Mouse (Mus musculus): ENCODE results near the gene Map1s. TPM values are rescaled to one million over a fixed set of nuclear protein-coding genes. Genes with fewer than 3 reads are reported as not detected.

The Map1s gene
- polyA plus RNA-seq (2017; shearing (Covaris generic)), result 10 to 100 TPM; 59.8 to 80.4 TPM

DNA sequence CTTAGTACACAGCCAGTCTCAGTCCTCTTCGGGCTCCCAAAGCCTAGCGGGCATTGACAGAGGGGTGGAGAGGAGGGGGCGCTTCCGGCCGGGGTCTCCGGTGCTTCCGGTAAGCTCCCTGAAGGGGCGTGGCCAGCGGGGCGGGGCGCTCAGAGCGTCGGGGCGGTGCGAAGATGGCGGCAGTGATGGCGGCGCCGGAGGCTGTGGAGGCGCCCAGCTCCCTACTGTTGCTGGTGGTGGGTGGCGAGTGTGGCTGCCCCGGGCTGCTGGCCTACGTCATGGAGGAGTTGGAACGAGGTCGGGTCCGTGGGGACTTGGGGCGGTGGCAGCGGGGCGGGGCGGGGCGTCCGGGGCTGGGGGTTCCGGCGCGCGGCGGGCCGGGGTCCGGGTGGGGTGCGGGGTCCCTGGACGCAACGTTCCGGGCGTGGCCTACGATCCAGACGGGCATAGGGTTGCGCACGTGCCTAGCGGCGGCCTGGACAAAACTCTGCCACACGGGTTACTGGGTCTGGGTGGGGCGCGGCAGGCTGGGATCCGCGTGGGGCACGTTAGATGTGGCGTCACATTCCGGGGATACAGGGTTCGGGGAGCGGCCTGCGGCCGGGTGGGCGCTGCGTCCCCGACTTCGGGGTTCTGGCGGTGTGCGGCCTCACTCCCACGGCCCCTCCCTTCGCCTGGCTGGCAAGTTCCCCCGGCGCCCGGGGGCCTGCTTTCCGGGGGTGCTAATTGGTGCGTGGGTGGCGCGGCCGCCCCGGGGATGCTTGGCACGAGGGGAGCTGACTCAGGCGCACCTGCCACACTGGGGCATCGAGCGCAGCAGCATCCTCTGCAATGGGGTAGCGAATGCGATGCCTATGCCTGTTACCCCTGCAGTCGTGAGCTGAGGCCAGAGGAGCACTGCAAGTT, at the start of gene Map1s:
TSS of gene Map1s (plus strand) at position 102 of the 906 bp plus-strand sequence.

GRCm38 (mm10) chr8:70862824-70863641, 42.7 kb upstream of the Map1s start, which contains the start of gene Kcnn1:
TSS of gene Kcnn1 (minus strand) at chr8:70863258.

DNA sequence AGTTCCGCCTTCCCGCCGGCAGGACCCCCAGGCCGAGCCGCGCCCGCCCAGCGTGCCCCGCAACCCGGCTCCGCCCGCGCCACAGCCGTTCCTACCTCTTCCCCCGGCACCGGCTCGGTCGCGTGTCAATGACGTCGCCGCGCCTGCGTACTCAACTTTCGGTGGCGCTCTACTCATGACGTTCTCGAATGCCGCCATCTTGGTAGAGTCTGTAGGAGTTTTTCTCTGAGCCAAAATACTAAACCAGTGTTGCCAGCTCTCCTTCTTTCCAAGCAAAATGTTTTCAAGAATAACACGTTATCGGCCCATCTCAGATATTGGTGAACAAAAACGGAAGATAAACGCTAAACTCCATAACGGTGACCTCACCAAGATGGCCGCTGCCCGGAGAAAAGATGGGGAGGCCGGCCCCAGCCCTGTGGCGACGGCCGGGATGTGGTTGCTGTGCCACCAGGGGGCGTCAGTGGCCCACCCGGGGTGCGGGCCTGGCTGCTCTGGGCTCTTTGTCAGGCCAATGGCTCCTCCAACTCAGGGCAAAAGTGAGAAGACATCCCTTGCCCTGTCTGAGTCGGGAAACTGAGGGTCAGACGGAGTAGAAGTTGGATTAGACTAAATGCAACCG, 32.3 kb upstream of the Map1s start, which contains the start of gene Ccdc124:
TSS of gene Ccdc124 (minus strand) at position 572 of the 622 bp plus-strand sequence.

DNA sequence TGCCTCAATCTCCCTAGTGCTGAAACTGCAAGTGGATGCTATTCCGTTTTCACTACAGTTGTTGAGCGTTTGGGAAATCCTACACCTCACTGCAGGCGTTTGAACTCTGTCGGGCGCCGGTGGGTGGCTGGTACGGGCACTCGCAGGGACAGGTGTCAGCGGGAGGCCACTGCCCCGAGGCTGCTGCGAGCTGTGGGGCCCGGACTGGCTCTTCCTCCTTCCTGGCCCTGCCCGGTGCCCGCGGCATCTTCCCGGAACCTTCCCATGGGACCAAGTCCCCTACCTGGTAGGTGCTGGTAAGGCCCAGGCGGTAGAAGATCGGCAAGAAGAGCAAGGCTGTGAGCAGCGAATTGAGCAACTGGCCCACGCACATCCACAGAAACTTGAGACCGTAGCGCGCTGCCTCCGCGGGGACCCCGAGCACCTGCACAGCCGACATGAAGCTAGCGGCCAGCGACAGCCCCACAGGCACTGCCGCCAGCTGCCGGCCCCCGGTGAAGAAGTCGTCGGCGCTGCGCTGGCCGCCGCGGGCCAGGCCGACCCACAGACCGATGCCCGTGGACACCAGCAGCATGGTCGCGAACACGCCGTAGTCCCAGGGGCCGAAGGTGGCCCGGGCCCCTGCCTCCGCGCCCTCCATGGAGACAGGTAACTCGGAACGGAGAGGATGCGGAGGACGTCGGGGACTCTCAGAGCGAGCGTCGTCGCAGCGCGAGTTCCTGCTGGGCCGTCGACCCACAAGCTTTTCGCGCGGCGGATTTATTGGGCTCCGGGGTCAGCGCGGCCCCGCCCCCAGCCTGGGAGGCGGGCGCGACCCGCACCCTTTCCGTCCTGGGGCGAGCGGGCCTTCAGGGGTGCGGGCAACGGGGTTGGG, 13.5 kb upstream of the Map1s start, which contains the start of gene Slc5a5:
TSS of gene Slc5a5 (minus strand) at position 736 of the 874 bp plus-strand sequence.

GRCm38 (mm10) chr8:70897021-70897680, 8.6 kb upstream of the Map1s start, which contains the start of gene Rpl18a:
TSS of gene Rpl18a (minus strand) at chr8:70897412.

Other genes with a start within 250 kb of the Map1s start
- 1 to 10 TPM; 1.5 to 4.3 TPM for gene Pgpep1, start 245.5 kb upstream of the Map1s start, polyA plus RNA-seq (2017; shearing (Covaris generic))
- gene Lsm4, start 232.7 kb upstream of the Map1s start, polyA plus RNA-seq (2017; shearing (Covaris generic)), result 100 to 1,000 TPM; 304 to 322 TPM
- gene Jund, start 207.0 kb upstream of the Map1s start, polyA plus RNA-seq (2017; shearing (Covaris generic)), result 100 to 1,000 TPM; 739 to 832 TPM
- 1 to 10 TPM in 1 of 2 experiments, under 1 TPM in 1; 0.08 to 1.1 TPM for gene Iqcn, start 202.5 kb upstream of the Map1s start, polyA plus RNA-seq (2017; shearing (Covaris generic))
- under 1 TPM in 1 of 2 experiments, not detected in 1; 0.56 TPM for gene Gm3336, start 187.4 kb upstream of the Map1s start, polyA plus RNA-seq (2017; shearing (Covaris generic))
- gene Pde4c, start 182.2 kb upstream of the Map1s start, polyA plus RNA-seq (2017; shearing (Covaris generic)), result under 1 TPM; 0.37 to 0.56 TPM
- gene Rab3a, start 151.3 kb upstream of the Map1s start, polyA plus RNA-seq (2017; shearing (Covaris generic)), result 10 to 100 TPM; 11.1 to 17.4 TPM
- 10 to 100 TPM; 54.0 to 62.1 TPM for gene Mpv17l2, start 145.0 kb upstream of the Map1s start, polyA plus RNA-seq (2017; shearing (Covaris generic))
- 10 to 100 TPM; 26.3 to 34.1 TPM for gene Pik3r2, start 129.2 kb upstream of the Map1s start, polyA plus RNA-seq (2017; shearing (Covaris generic))
- gene Mast3, start 100.9 kb upstream of the Map1s start, polyA plus RNA-seq (2017; shearing (Covaris generic)), result 100 to 1,000 TPM in 1 of 2 experiments, 10 to 100 TPM in 1; 85.6 to 111 TPM
- 10 to 100 TPM; 36.1 to 48.8 TPM for gene Il12rb1, start 97.5 kb upstream of the Map1s start, polyA plus RNA-seq (2017; shearing (Covaris generic))
- 10 to 100 TPM; 27.8 to 35.2 TPM for gene Arrdc2, start 66.2 kb upstream of the Map1s start, polyA plus RNA-seq (2017; shearing (Covaris generic))
- gene Kcnn1, start 42.7 kb upstream of the Map1s start, polyA plus RNA-seq (2017; shearing (Covaris generic)), result under 1 TPM; 0.16 to 0.65 TPM
- 10 to 100 TPM; 72.9 to 77.4 TPM for gene Ccdc124, start 32.0 kb upstream of the Map1s start, polyA plus RNA-seq (2017; shearing (Covaris generic))
- gene Slc5a5, start 13.2 kb upstream of the Map1s start, polyA plus RNA-seq (2017; shearing (Covaris generic)), result not detected
- 1,000 to 10,000 TPM; 5,102 to 6,041 TPM for gene Rpl18a, start 8.5 kb upstream of the Map1s start, polyA plus RNA-seq (2017; shearing (Covaris generic))